Mouse (Mus musculus): ENCODE measurements around the gene Gfra4.

GRCm38 (mm10) chr2:131088581-131088980, 45.7 kb upstream of the Gfra4 start:
- TF ChIP-seq CTCF (IDR thresholded peaks at IDR 0.05; ENCODE audit: low read depth, low read length) (no peak), POLR2A (IDR thresholded peaks at IDR 0.05; ENCODE audit: extremely low read depth, insufficient read depth, low read length) (no peak)
